9 mouse cellular contexts compared by ENCODE assay signal in genomic region chr11:97628303-97628567, GRCm38 (mm10). TPM values are rescaled to one million over a fixed set of nuclear protein-coding genes. Genes with fewer than 3 reads are reported as not detected.
A peak's percentile ranks its signal among the peaks of the same experiment; 100 is the strongest.
DNase-seq lines count a peak whose midpoint lies in the region; ATAC-seq and TF ChIP-seq lines count a peak whose summit lies in the region.
"Had no signal": no experiment of that assay in that cellular context is flagged by ENCODE, and none has a peak within 500 bp of the region (broad histone marks: within the 10 kb centered on the region; RNA-seq: fewer than 3 reads in every experiment).

No protein-coding gene starts in this region.

- peak overlapping the region; percentile 77 for H3K4me3 ChIP-seq in left cerebral cortex, adult 2 months
- peak overlapping the region; percentile 71 for H3K4me3 ChIP-seq in embryonic facial prominence, embryonic 15.5 days (replicated peaks)
- H3K4me3 ChIP-seq in intestine, embryonic 14.5 days (ENCODE audit: low read depth, low read length) = peak overlapping the region; percentile 59
- H3K4me3 ChIP-seq in midbrain, postnatal 0 days (ENCODE audit: low read depth, low read length) = peak overlapping the region; percentile 65

- WGBS in embryonic facial prominence, embryonic 15.5 days = under 1% methylated on average over 28 of the region's 28 CpGs
- WGBS in intestine, embryonic 14.5 days = under 1% methylated on average over 26 of the region's 28 CpGs
- WGBS in midbrain, postnatal 0 days = 0% methylated on average over 28 of the region's 28 CpGs

- H3K9me3 ChIP-seq in embryonic facial prominence, embryonic 15.5 days (replicated peaks) = no peaks in the 10 kb centered on the region
- H3K9me3 ChIP-seq in intestine, embryonic 14.5 days (ENCODE audit: control insufficient read depth, low read length) = no peaks in the 10 kb centered on the region
- H3K9me3 ChIP-seq in midbrain, postnatal 0 days (ENCODE audit: low read length) = no peaks in the 10 kb centered on the region

- intact Hi-C loops in left cerebral cortex, adult 2 months (cut with DNase I) = loop anchor here (10.0 kb wide), 1 partner anchor 263 kb away; the partner anchor contains the start of gene Socs7
- intact Hi-C loops in left cerebral cortex, postnatal 4 days (cut with DNase I) = no loop called here
- intact Hi-C loops in left cerebral cortex, postnatal 14 days (cut with DNase I) = loop anchor here (5.0 kb wide), 1 partner anchor 141 kb away; no protein-coding TSS in a partner anchor

- H3K36me3 ChIP-seq in embryonic facial prominence, embryonic 15.5 days = no peaks in the 10 kb centered on the region
- no peaks in the 10 kb centered on the region for H3K36me3 ChIP-seq in intestine, embryonic 14.5 days (ENCODE audit: control insufficient read depth, insufficient read depth, low read length)
- H3K36me3 ChIP-seq in midbrain, postnatal 0 days (ENCODE audit: insufficient read depth, low read length) = no peaks in the 10 kb centered on the region

- DNase-seq in left cerebral cortex, adult 2 months (ENCODE audit: extremely low spot score in 1 of 2, low spot score in 2 of 2) = no peak
- no peak for DNase-seq in left cerebral cortex, postnatal 4 days
- DNase-seq in intestine, embryonic 14.5 days (ENCODE audit: low spot score) = no peak
- no peak for DNase-seq in midbrain, postnatal 0 days (ENCODE audit: low spot score)
- DNase-seq in left cerebral cortex, postnatal 14 days (ENCODE audit: low spot score in 2 of 2) = no peak
- DNase-seq in layer of hippocampus, adult 11-12 months (ENCODE audit: low spot score) = no peak
- DNase-seq in layer of hippocampus, adult 9-10 months (ENCODE audit: low spot score) = no peak
- DNase-seq: layer of hippocampus, postnatal 36 days had no signal

- peaks cover 39% of the 10 kb centered on the region for H3K4me1 ChIP-seq in embryonic facial prominence, embryonic 15.5 days
- 0 out of 2 replicates have a peak, but pooled peaks cover 12% of the 10 kb centered on the region for H3K4me1 ChIP-seq in intestine, embryonic 14.5 days (replicated peaks; ENCODE audit: control insufficient read depth, insufficient read depth, low read length)
- H3K4me1 ChIP-seq in midbrain, postnatal 0 days (ENCODE audit: insufficient read depth, low read length) = no peaks in the 10 kb centered on the region

- ATAC-seq in embryonic facial prominence, embryonic 15.5 days (ENCODE audit: insufficient number of reproducible peaks, low FRiP score, low TSS enrichment, low read depth) = no peak
- no peak for ATAC-seq in intestine, embryonic 14.5 days (replicated peaks; ENCODE audit: low FRiP score, low TSS enrichment, low read depth)
- ATAC-seq in midbrain, postnatal 0 days (ENCODE audit: low FRiP score) = no peak

- H3K27ac ChIP-seq in left cerebral cortex, adult 2 months = no peak overlapping the region
- H3K27ac ChIP-seq in embryonic facial prominence, embryonic 15.5 days (replicated peaks) = no peak overlapping the region
- no peak overlapping the region for H3K27ac ChIP-seq in intestine, embryonic 14.5 days (ENCODE audit: low read depth)
- no peak overlapping the region for H3K27ac ChIP-seq in midbrain, postnatal 0 days (ENCODE audit: low read depth, low read length)

- no peak for TF ChIP-seq CTCF in left cerebral cortex, adult 2 months (IDR thresholded peaks at IDR 0.05)
- TF ChIP-seq CTCF in midbrain, postnatal 0 days (IDR thresholded peaks at IDR 0.05) = no peak

- no peak overlapping the region for H3K9ac ChIP-seq in embryonic facial prominence, embryonic 15.5 days
- no peak overlapping the region for H3K9ac ChIP-seq in intestine, embryonic 14.5 days (ENCODE audit: low read length)
- H3K9ac ChIP-seq in midbrain, postnatal 0 days (replicated peaks; ENCODE audit: low read length, poor library complexity, severe bottlenecking) = no peak overlapping the region

- H3K4me2 ChIP-seq in embryonic facial prominence, embryonic 15.5 days (replicated peaks) = peak overlapping the region; percentile 96
- peak overlapping the region; percentile 90 for H3K4me2 ChIP-seq in intestine, embryonic 14.5 days (ENCODE audit: low read length)
- peak overlapping the region; percentile 84; the same call in 1 of the 2 replicates for H3K4me2 ChIP-seq in midbrain, postnatal 0 days (ENCODE audit: low read depth, low read length, poor library complexity, severe bottlenecking)

- peaks cover 83% of the 10 kb centered on the region for H3K27me3 ChIP-seq in embryonic facial prominence, embryonic 15.5 days
- H3K27me3 ChIP-seq in intestine, embryonic 14.5 days (replicated peaks; ENCODE audit: control insufficient read depth, insufficient read depth, low read length) = peaks cover 78% of the 10 kb centered on the region
- peaks cover 47% of the 10 kb centered on the region for H3K27me3 ChIP-seq in midbrain, postnatal 0 days (ENCODE audit: insufficient read depth, low read length)

RNA-seq across cellular contexts. Expression of gene Epop, which starts 1.3 kb away (rescaled TPM):
- 100 to 1,000 TPM in 1 of 2 experiments, 10 to 100 TPM in 1; 99.9 to 107 TPM for total RNA-seq in left cerebral cortex, adult 2 months (2021)
- total RNA-seq in left cerebral cortex, postnatal 4 days (2021) = 1 to 10 TPM; 5.6 to 6.3 TPM
- 3.7 and 4.3 TPM in 2 replicates for polyA plus RNA-seq in embryonic facial prominence, embryonic 15.5 days (2015; fragmentation: Nextera tagmentation; extraction: Ambion mirVana)
- 3.1 and 3.6 TPM in 2 replicates for polyA plus RNA-seq in intestine, embryonic 14.5 days (2014; fragmentation: Nextera tagmentation; extraction: Ambion mirVana)
- 5.0 and 8.4 TPM in 2 replicates for total RNA-seq in midbrain, postnatal 0 days (2014; rRNA removed)
- polyA plus RNA-seq in midbrain, postnatal 0 days (2015; fragmentation: Nextera tagmentation; extraction: Ambion mirVana) = 1.5 and 1.6 TPM in 2 replicates
- total RNA-seq in left cerebral cortex, postnatal 14 days (2021) = 10 to 100 TPM; 34.7 to 37.7 TPM

RNA-seq across cellular contexts. Expression of gene Mllt6, which starts 35.0 kb away (rescaled TPM):
- 100 to 1,000 TPM; 143 to 147 TPM for total RNA-seq in left cerebral cortex, adult 2 months (2021)
- 10 to 100 TPM; 60.2 to 67.1 TPM for total RNA-seq in left cerebral cortex, postnatal 4 days (2021)
- 2.6 and 3.2 TPM in 2 replicates for polyA plus RNA-seq in embryonic facial prominence, embryonic 15.5 days (2015; fragmentation: Nextera tagmentation; extraction: Ambion mirVana)
- polyA plus RNA-seq in intestine, embryonic 14.5 days (2014; fragmentation: Nextera tagmentation; extraction: Ambion mirVana) = 4.6 and 4.8 TPM in 2 replicates
- total RNA-seq in midbrain, postnatal 0 days (2014; rRNA removed) = 43.9 and 52.8 TPM in 2 replicates
- polyA plus RNA-seq in midbrain, postnatal 0 days (2015; fragmentation: Nextera tagmentation; extraction: Ambion mirVana) = 1.5 and 1.7 TPM in 2 replicates
- total RNA-seq in left cerebral cortex, postnatal 14 days (2021) = 10 to 100 TPM; 79.8 to 80.1 TPM

RNA-seq across cellular contexts. Expression of gene Srcin1, which starts 52.2 kb away (rescaled TPM):
- 100 to 1,000 TPM; 308 to 318 TPM for total RNA-seq in left cerebral cortex, adult 2 months (2021)
- total RNA-seq in left cerebral cortex, postnatal 4 days (2021) = 100 to 1,000 TPM; 163 to 177 TPM
- 2.0 and 2.2 TPM in 2 replicates for polyA plus RNA-seq in embryonic facial prominence, embryonic 15.5 days (2015; fragmentation: Nextera tagmentation; extraction: Ambion mirVana)
- polyA plus RNA-seq in intestine, embryonic 14.5 days (2014; fragmentation: Nextera tagmentation; extraction: Ambion mirVana) = 0.16 and 0.30 TPM in 2 replicates
- total RNA-seq in midbrain, postnatal 0 days (2014; rRNA removed) = 95.0 and 100 TPM in 2 replicates
- polyA plus RNA-seq in midbrain, postnatal 0 days (2015; fragmentation: Nextera tagmentation; extraction: Ambion mirVana) = 13.1 and 14.0 TPM in 2 replicates
- 100 to 1,000 TPM; 341 to 382 TPM for total RNA-seq in left cerebral cortex, postnatal 14 days (2021)

RNA-seq across cellular contexts. Expression of gene Cisd3, which starts 57.4 kb away (rescaled TPM):
- total RNA-seq in left cerebral cortex, adult 2 months (2021) = 10 to 100 TPM; 47.7 to 57.6 TPM
- 10 to 100 TPM; 25.8 to 28.5 TPM for total RNA-seq in left cerebral cortex, postnatal 4 days (2021)
- 30.7 and 32.7 TPM in 2 replicates for polyA plus RNA-seq in embryonic facial prominence, embryonic 15.5 days (2015; fragmentation: Nextera tagmentation; extraction: Ambion mirVana)
- polyA plus RNA-seq in intestine, embryonic 14.5 days (2014; fragmentation: Nextera tagmentation; extraction: Ambion mirVana) = 41.2 and 47.9 TPM in 2 replicates
- total RNA-seq in midbrain, postnatal 0 days (2014; rRNA removed) = 13.3 and 27.0 TPM in 2 replicates
- polyA plus RNA-seq in midbrain, postnatal 0 days (2015; fragmentation: Nextera tagmentation; extraction: Ambion mirVana) = 41.5 and 45.1 TPM in 2 replicates
- 10 to 100 TPM; 36.7 to 38.9 TPM for total RNA-seq in left cerebral cortex, postnatal 14 days (2021)
